Mouse (Mus musculus) embryonic stem cell, embryonic (primary cell): Measurements from ENCODE around the gene Ggt6.

Experiments
- CTCF ChIA-PET, 4 experiments: fragments of 300-600 bp in 2 of 4; fragments of 350-600 bp in 2 of 4; sonication (Branson Sonifier 250); formaldehyde crosslinking; loops; one replicate each; lab custom pipeline; 2022; ENCODE audit warnings: inconsistent platforms in 2 of 4; lab: Charles Lee
- POLR2A ChIA-PET, 4 experiments: fragments of 300-600 bp in 2 of 4; fragments of 350-600 bp in 2 of 4; sonication (Branson Sonifier 250); formaldehyde crosslinking; loops; one replicate each; lab custom pipeline; 2022; ENCODE audit warnings: antibody characterized with exemption in 4 of 4, inconsistent platforms in 1 of 4; lab: Charles Lee

Gene Ggt6

GRCm38 (mm10) chr11:72406079-72406675, 29.1 kb upstream of the Ggt6 start:
- CTCF ChIA-PET = no interaction called here
- POLR2A ChIA-PET = interaction anchor here in 1 of 4 experiments (1.8 kb wide), 1 partner anchor 58 kb away, joined by 6 read pairs; no protein-coding TSS in a partner anchor

GRCm38 (mm10) chr11:72407081-72407480, 28.2 kb upstream of the Ggt6 start:
- CTCF ChIA-PET = interaction anchor here in 1 of 4 experiments (1.4 kb wide), 1 partner anchor 63 kb away, joined by 4 read pairs; no protein-coding TSS in a partner anchor
- POLR2A ChIA-PET = interaction anchor here (0.7 to 2.7 kb wide), 14 partner anchors 9 to 64 kb away, joined by 3 to 13 read pairs (median 4); partner anchors contain the start of gene Tekt1 (in 1 of the 4)

GRCm38 (mm10) chr11:72407574-72407973, 27.8 kb upstream of the Ggt6 start:
- ChIA-PET POLR2A (interaction anchor here (0.7 to 4.6 kb wide), 19 partner anchors 6 to 64 kb away, joined by 3 to 45 read pairs (median 5); partner anchors contain the start of gene Tekt1 (in 1 of the 4)), CTCF (interaction anchor here in 2 of 4 experiments (0.5 to 1.4 kb wide), 4 partner anchors 11 to 132 kb away, joined by 3 to 4 read pairs (median 4); no protein-coding TSS in a partner anchor)

GRCm38 (mm10) chr11:72408451-72409170, 26.7 kb upstream of the Ggt6 start:
- CTCF ChIA-PET = interaction anchor here in 2 of 4 experiments (0.6 to 3.5 kb wide), 8 partner anchors 10 to 151 kb away, joined by 3 to 27 read pairs (median 4); no protein-coding TSS in a partner anchor
- POLR2A ChIA-PET = interaction anchor here (0.6 to 4.6 kb wide), 23 partner anchors 8 to 67 kb away, joined by 3 to 45 read pairs (median 4); no protein-coding TSS in a partner anchor

- POLR2A ChIA-PET = interaction anchor here (0.6 to 4.6 kb wide), 35 partner anchors 8 to 203 kb away, joined by 3 to 45 read pairs (median 5); partner anchors contain the start of genes 4933427D14Rik (in 1 of the 4), Ggt6 (in 1 of the 4), Gm43951 (in 1 of the 4) and Spns2 (in 1 of the 4)
- CTCF ChIA-PET = interaction anchor here (0.6 to 3.5 kb wide), 16 partner anchors 9 to 68 kb away, joined by 3 to 27 read pairs (median 6); no protein-coding TSS in a partner anchor
Measured at GRCm38 (mm10) chr11:72409649-72410385, 25.5 kb upstream of the Ggt6 start.

GRCm38 (mm10) chr11:72410521-72411092, 24.7 kb upstream of the Ggt6 start:
- ChIA-PET POLR2A (interaction anchor here (0.6 to 4.6 kb wide), 47 partner anchors 8 to 1742 kb away, joined by 3 to 45 read pairs (median 4); partner anchors contain the start of genes Ggt6 (in 2 of the 4), 4933427D14Rik (in 1 of the 4), Gm43951 (in 1 of the 4) and Mybbp1a (in 1 of the 4)), CTCF (interaction anchor here (0.6 to 3.5 kb wide), 31 partner anchors 8 to 186 kb away, joined by 3 to 27 read pairs (median 4); partner anchors contain the start of gene Ggt6 (in 1 of the 4))

- ChIA-PET CTCF (interaction anchor here (0.6 to 3.5 kb wide), 32 partner anchors 9 to 1714 kb away, joined by 3 to 27 read pairs (median 4); partner anchors contain the start of gene Ggt6 (in 1 of the 4)), POLR2A (interaction anchor here (0.7 to 4.6 kb wide), 50 partner anchors 8 to 1743 kb away, joined by 3 to 45 read pairs (median 4); partner anchors contain the start of genes Ggt6 (in 2 of the 4), 4933427D14Rik (in 1 of the 4), Gm43951 (in 1 of the 4) and Mybbp1a (in 1 of the 4))
Measured at GRCm38 (mm10) chr11:72411093-72411921, 24.0 kb upstream of the Ggt6 start, which contains the start of gene Smtnl2. Gene Smtnl2 (minus strand): TSS chr11:72411713.

GRCm38 (mm10) chr11:72411945-72412344, 23.4 kb upstream of the Ggt6 start:
- POLR2A ChIA-PET = interaction anchor here in 3 of 4 experiments (1.0 to 4.6 kb wide), 17 partner anchors 7 to 205 kb away, joined by 3 to 45 read pairs (median 8); partner anchors contain the start of genes 4933427D14Rik (in 1 of the 3), Gm43951 (in 1 of the 3), Mybbp1a (in 1 of the 3) and Txndc17 (in 1 of the 3)
- CTCF ChIA-PET = interaction anchor here in 3 of 4 experiments (1.1 to 3.5 kb wide), 8 partner anchors 11 to 188 kb away, joined by 3 to 27 read pairs (median 7); no protein-coding TSS in a partner anchor

GRCm38 (mm10) chr11:72413016-72413415, 22.3 kb upstream of the Ggt6 start:
- POLR2A ChIA-PET = interaction anchor here in 3 of 4 experiments (0.5 to 2.0 kb wide), 9 partner anchors 10 to 636 kb away, joined by 3 to 6 read pairs (median 4); no protein-coding TSS in a partner anchor
- CTCF ChIA-PET = interaction anchor here in 3 of 4 experiments (0.5 to 1.7 kb wide), 4 partner anchors 16 to 70 kb away, joined by 3 to 8 read pairs (median 4); no protein-coding TSS in a partner anchor

- POLR2A ChIA-PET = interaction anchor here in 3 of 4 experiments (0.5 to 2.0 kb wide), 12 partner anchors 10 to 1702 kb away, joined by 3 to 6 read pairs (median 3); no protein-coding TSS in a partner anchor
Measured at GRCm38 (mm10) chr11:72413601-72414190, 21.6 kb upstream of the Ggt6 start.

GRCm38 (mm10) chr11:72415155-72415554, 20.2 kb upstream of the Ggt6 start:
- CTCF ChIA-PET = no interaction called here
- POLR2A ChIA-PET = interaction anchor here in 2 of 4 experiments (0.6 to 1.3 kb wide), 4 partner anchors 11 to 46 kb away, joined by 3 to 5 read pairs (median 4); no protein-coding TSS in a partner anchor

More at GRCm38 (mm10) chr11:72413601-72414190, 21.6 kb upstream of the Ggt6 start:
- CTCF ChIA-PET = interaction anchor here in 3 of 4 experiments (0.5 to 1.7 kb wide), 4 partner anchors 16 to 71 kb away, joined by 3 to 8 read pairs (median 4); no protein-coding TSS in a partner anchor

GRCm38 (mm10) chr11:72416666-72417065, 18.7 kb upstream of the Ggt6 start:
- ChIA-PET POLR2A (interaction anchor here (0.7 to 3.1 kb wide), 19 partner anchors 8 to 1806 kb away, joined by 3 to 19 read pairs (median 5); no protein-coding TSS in a partner anchor), CTCF (interaction anchor here in 2 of 4 experiments (0.7 to 1.0 kb wide), 2 partner anchors 13 kb away, joined by 3 read pairs; no protein-coding TSS in a partner anchor)

- CTCF ChIA-PET = interaction anchor here in 1 of 4 experiments (1.0 to 1.8 kb wide), 3 partner anchors 12 to 75 kb away, joined by 3 to 6 read pairs (median 4); no protein-coding TSS in a partner anchor
- POLR2A ChIA-PET = interaction anchor here in 3 of 4 experiments (0.7 to 3.6 kb wide), 24 partner anchors 8 to 1807 kb away, joined by 3 to 32 read pairs (median 4); partner anchors contain the start of genes Ggt6 (in 1 of the 3), Smtnl2 (in 1 of the 3) and Tekt1 (in 1 of the 3)
Measured at GRCm38 (mm10) chr11:72417376-72417775, 17.9 kb upstream of the Ggt6 start.

- ChIA-PET POLR2A (interaction anchor here in 3 of 4 experiments (0.7 to 3.6 kb wide), 19 partner anchors 9 to 84 kb away, joined by 3 to 32 read pairs (median 4); partner anchors contain the start of genes Ggt6 (in 1 of the 3), Smtnl2 (in 1 of the 3) and Tekt1 (in 1 of the 3)), CTCF (interaction anchor here in 1 of 4 experiments (1.0 to 1.8 kb wide), 4 partner anchors 10 to 76 kb away, joined by 3 to 6 read pairs (median 4); no protein-coding TSS in a partner anchor)
Measured at GRCm38 (mm10) chr11:72418227-72418626, 17.1 kb upstream of the Ggt6 start.
